Mouse (Mus musculus) hindbrain, postnatal 0 days (tissue): ENCODE results near the gene Gm20388. TPM values are rescaled to one million over a fixed set of nuclear protein-coding genes. Genes with fewer than 3 reads are reported as not detected.

Experiments used
- ATAC-seq: fragments of 200-750 bp; cut with Nextera tagmentation; 2 replicates; pipeline ENCODE4 v1.8.0; 2017; ENCODE audit warnings: mild to moderate bottlenecking, moderate TSS enrichment, moderate library complexity
- DNase-seq: peaks from one replicate; pipeline ENCODE4 v3.0.0-alpha.2; 2015; ENCODE audit warnings: low spot score
- H3K27ac ChIP-seq: fragments of 300-500 bp; sonication (generic); 2 replicates; pipeline ENCODE4 v1.5.1; 2014; ENCODE audit warnings: mild to moderate bottlenecking
- H3K27me3 ChIP-seq: fragments of 300-500 bp; sonication (generic); 2 replicates; pipeline ENCODE4 v1.6.1; 2014; ENCODE audit warnings: low read length, mixed read lengths; ENCODE audit not compliant: insufficient read depth
- H3K36me3 ChIP-seq: fragments of 300-500 bp; sonication (generic); 2 replicates; pipeline ENCODE4 v1.6.1; 2014; ENCODE audit warnings: low read length, mixed read lengths; ENCODE audit not compliant: insufficient read depth
- H3K4me1 ChIP-seq: fragments of 300-500 bp; sonication (generic); 2 replicates; pipeline ENCODE4 v1.6.1; 2014; ENCODE audit warnings: antibody characterized with exemption, low read length, mixed read lengths; ENCODE audit not compliant: insufficient read depth
- H3K4me2 ChIP-seq: fragments of 300-500 bp; sonication (generic); 2 replicates; pipeline ENCODE4 v1.6.1; 2014; ENCODE audit warnings: low read depth, mild to moderate bottlenecking, low read length, moderate library complexity, mixed read lengths
- H3K4me3 ChIP-seq: fragments of 300-500 bp; sonication (generic); 2 replicates; pipeline ENCODE4 v1.5.1; 2014; ENCODE audit warnings: low read length
- H3K9ac ChIP-seq: fragments of 300-500 bp; sonication (generic); replicated peaks from 2 replicates; pipeline ENCODE4 v1.6.1; 2014; ENCODE audit warnings: mild to moderate bottlenecking, low read length, moderate library complexity, mixed read lengths
- H3K9me3 ChIP-seq: fragments of 300-500 bp; sonication (generic); 2 replicates; pipeline ENCODE4 v1.6.1; 2016; ENCODE audit warnings: low read length, mixed read lengths
- CTCF ChIP-seq: IDR thresholded peaks from 2 replicates; pipeline ENCODE4 v1.5.1; 2016; ENCODE audit warnings: antibody characterized with exemption, control low read depth, low read depth
- WGBS: fragments of 180-500 bp; shearing (Covaris S2); extraction: QIAGEN DNeasy Blood & Tissue Kit; methylation state at CpG from one replicate; pipeline ENCODE4 v1.1.7; 2014; 5-methylcytosine and 5-hydroxymethylcytosine counted together
- polyA plus RNA-seq: library from polyadenylated mRNA; unstranded; fragments of >200 nt; fragmentation: Nextera tagmentation; extraction: Ambion mirVana; gene quantifications from 2 replicates; pipeline ENCODE4 v1.2.1, GENCODE M21; 2015
- total RNA-seq: library from RNA; depleted of rRNA; stranded (reverse); fragments of >200 nt; gene quantifications from 2 replicates; pipeline ENCODE4 v1.2.3, GENCODE M21; 2014

Gm20388 gene
- total and polyA plus RNA-seq, 2 experiments from 2014 or later = 71.3 TPM; not detected in 1

- H3K4me2 ChIP-seq = no peak overlapping the region
- no peak overlapping the region for H3K4me3 ChIP-seq
- no peak overlapping the region for H3K27ac ChIP-seq
- peaks cover 33% of the 10 kb centered on the region for H3K4me1 ChIP-seq
- no peak overlapping the region for H3K9ac ChIP-seq
- ATAC-seq (no peak; the same call in 1 of the 2 replicates), DNase-seq (no peak)
- 45% methylated on average over 11 of the region's 11 CpGs for WGBS
- H3K27me3 ChIP-seq = no peaks in the 10 kb centered on the region
- no peaks in the 10 kb centered on the region for H3K9me3 ChIP-seq
- H3K36me3 ChIP-seq = no peaks in the 10 kb centered on the region
- TF ChIP-seq CTCF = no peak
Measured at GRCm38 (mm10) chr8:120409371-120410013, 498.9 kb downstream of the Gm20388 start.

- Histone ChIP-seq H3K4me2 (no peak overlapping the region), H3K4me3 (no peak overlapping the region), H3K36me3 (no peaks in the 10 kb centered on the region), H3K9me3 (no peaks in the 10 kb centered on the region), H3K9ac (no peak overlapping the region), H3K27ac (peak overlapping the region; percentile 32; the same call in 1 of the 2 replicates), H3K4me1 (peaks cover 41% of the 10 kb centered on the region), H3K27me3 (no peaks in the 10 kb centered on the region)
- no peak for TF ChIP-seq CTCF
- DNase-seq = peak; percentile 48
- no peak for ATAC-seq
- 24% methylated on average over 14 of the region's 14 CpGs for WGBS
Measured at GRCm38 (mm10) chr8:120411059-120411458, 500.4 kb downstream of the Gm20388 start.

DNA sequence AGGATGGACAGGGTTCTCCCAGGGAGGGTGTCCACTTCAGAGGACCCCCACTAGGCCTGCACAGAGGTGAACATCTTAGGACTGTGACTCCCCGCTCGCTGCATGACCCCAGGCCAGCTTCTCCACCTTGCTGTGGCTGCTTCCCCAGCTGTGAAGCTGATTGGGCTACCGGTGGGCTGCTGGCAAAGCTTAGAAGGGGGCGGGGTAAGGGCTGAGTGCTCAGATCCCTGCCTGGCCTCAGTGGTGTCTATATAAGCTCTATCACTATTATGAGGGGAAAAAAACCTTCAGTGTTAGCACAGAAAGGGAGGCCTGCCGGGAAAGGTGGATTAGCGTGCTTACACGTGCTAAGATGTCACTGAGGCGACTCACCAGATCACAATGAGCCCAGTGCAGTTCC lies 501.2 kb downstream of the Gm20388 start:
- Histone ChIP-seq H3K4me1 (peaks cover 49% of the 10 kb centered on the region), H3K27me3 (no peaks in the 10 kb centered on the region), H3K9ac (no peak overlapping the region), H3K9me3 (no peaks in the 10 kb centered on the region), H3K4me2 (no peak overlapping the region), H3K4me3 (no peak overlapping the region), H3K27ac (no peak overlapping the region), H3K36me3 (no peaks in the 10 kb centered on the region)
- no peak for DNase-seq
- 48% methylated on average over 8 of the region's 8 CpGs for WGBS
- no peak for TF ChIP-seq CTCF
- ATAC-seq = no peak

GRCm38 (mm10) chr8:120412357-120412756 lies 501.7 kb downstream of the Gm20388 start:
- DNase-seq (no peak), ATAC-seq (no peak)
- H3K27me3 ChIP-seq = no peaks in the 10 kb centered on the region
- H3K9ac ChIP-seq = no peak overlapping the region
- H3K27ac ChIP-seq = 0 out of 2 replicates have a peak overlapping the region, but pooled peaks have one; percentile 60
- no peaks in the 10 kb centered on the region for H3K36me3 ChIP-seq
- H3K4me2 ChIP-seq = no peak overlapping the region
- no peak overlapping the region for H3K4me3 ChIP-seq
- H3K9me3 ChIP-seq = no peaks in the 10 kb centered on the region
- peaks cover 49% of the 10 kb centered on the region for H3K4me1 ChIP-seq
- 80% methylated on average over 4 of the region's 4 CpGs for WGBS
- TF ChIP-seq CTCF = no peak

DNA sequence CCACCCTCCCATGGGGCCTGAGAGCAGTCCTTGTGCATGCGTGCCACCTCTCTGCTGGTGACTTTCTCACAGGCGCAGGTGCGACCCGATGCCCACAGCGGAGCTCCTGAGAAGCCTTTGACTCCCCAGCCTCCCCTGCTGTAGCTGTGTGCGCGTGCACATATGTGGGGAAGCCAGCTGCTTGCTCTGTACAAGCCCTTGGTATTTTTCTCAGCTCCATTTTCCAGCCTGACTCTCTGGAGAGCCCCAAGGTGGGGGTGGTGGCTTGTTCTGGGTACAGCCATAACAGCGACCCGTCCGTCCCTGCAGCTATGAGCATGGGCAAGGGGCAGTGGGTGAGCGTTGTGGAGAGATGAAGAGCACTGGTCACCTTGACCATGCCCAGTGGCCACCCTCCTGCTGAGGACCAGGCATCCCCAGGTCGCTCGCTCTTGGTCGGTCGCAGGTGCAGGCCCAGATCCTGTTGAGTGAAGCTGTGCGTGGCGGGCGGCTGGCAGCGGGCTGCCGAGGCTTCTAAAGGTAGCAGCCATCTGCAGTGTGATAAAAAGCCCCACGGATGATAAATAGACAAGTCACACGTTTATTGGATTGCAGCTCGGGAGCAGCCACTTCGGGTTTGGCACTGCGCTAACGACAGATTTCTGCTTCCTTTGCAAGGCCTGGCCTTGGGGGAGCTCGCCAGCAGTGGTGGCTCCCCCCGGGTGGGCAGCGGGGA lies 502.4 kb downstream of the Gm20388 start:
- Histone ChIP-seq H3K4me1 (peaks cover 51% of the 10 kb centered on the region), H3K9ac (no peak overlapping the region; the same call in 1 of the 2 replicates), H3K36me3 (no peaks in the 10 kb centered on the region), H3K9me3 (no peaks in the 10 kb centered on the region), H3K27ac (peak overlapping the region; percentile 60), H3K4me2 (no peak overlapping the region), H3K4me3 (no peak overlapping the region), H3K27me3 (no peaks in the 10 kb centered on the region)
- DNase-seq (peak; percentile 49), ATAC-seq (no peak)
- no peak for TF ChIP-seq CTCF
- 42% methylated on average over 29 of the region's 29 CpGs for WGBS

DNA sequence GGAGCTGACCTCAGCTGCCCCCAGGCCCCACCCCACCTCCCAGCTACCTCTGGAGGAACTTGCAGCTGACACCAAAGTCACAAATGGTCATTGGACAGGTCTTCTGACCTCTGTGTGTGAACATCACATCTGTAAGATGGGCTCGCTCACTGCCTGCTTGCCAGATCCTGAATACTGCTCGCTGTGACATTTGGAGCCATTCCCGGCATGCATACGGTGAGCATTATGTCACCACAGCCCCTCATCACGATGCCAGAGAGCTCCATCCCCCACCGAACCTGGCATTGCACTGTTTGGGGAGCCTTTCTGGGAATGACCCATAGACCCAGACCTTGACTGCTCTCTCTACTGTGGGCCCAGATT lies 503.0 kb downstream of the Gm20388 start:
- Histone ChIP-seq H3K4me2 (no peak overlapping the region), H3K27ac (peak overlapping the region; percentile 60), H3K36me3 (no peaks in the 10 kb centered on the region), H3K4me1 (peaks cover 51% of the 10 kb centered on the region), H3K4me3 (no peak overlapping the region), H3K9me3 (no peaks in the 10 kb centered on the region), H3K27me3 (no peaks in the 10 kb centered on the region), H3K9ac (no peak overlapping the region)
- TF ChIP-seq CTCF = no peak
- ATAC-seq (no peak), DNase-seq (peak; percentile 56)
- 44% methylated on average over 6 of the region's 6 CpGs for WGBS

GRCm38 (mm10) chr8:120414216-120414615 lies 503.6 kb downstream of the Gm20388 start:
- TF ChIP-seq CTCF = no peak
- Histone ChIP-seq H3K9me3 (no peaks in the 10 kb centered on the region), H3K27me3 (no peaks in the 10 kb centered on the region), H3K4me1 (peaks cover 51% of the 10 kb centered on the region), H3K36me3 (no peaks in the 10 kb centered on the region), H3K4me3 (no peak overlapping the region), H3K9ac (no peak overlapping the region), H3K4me2 (no peak overlapping the region), H3K27ac (no peak overlapping the region)
- DNase-seq (no peak), ATAC-seq (no peak)
- 74% methylated on average over 4 of the region's 4 CpGs for WGBS
